Mouse (Mus musculus) neural tube, embryonic 11.5 days (tissue): ENCODE data around the gene Rab3d. TPM values are rescaled to one million over a fixed set of nuclear protein-coding genes. Genes with fewer than 3 reads are reported as not detected.
"Not testable (repeated sequence)": the region's sequence is repeated elsewhere in the genome, so short reads cannot be mapped to it uniquely, and the experiment has no call there.

Experiments used
- ATAC-seq: fragments of 200-750 bp; cut with Nextera tagmentation; 2 replicates; pipeline ENCODE4 v1.8.0; 2017; ENCODE audit warnings: moderate number of reproducible peaks, mild to moderate bottlenecking, moderate TSS enrichment, moderate library complexity; ENCODE audit not compliant: insufficient read depth, low FRiP score, low TSS enrichment
- DNase-seq: peaks from one replicate; pipeline ENCODE4 v3.0.0-alpha.2; 2015; ENCODE audit warnings: low spot score
- H3K27ac ChIP-seq: fragments of 300-500 bp; sonication (generic); 2 replicates; pipeline ENCODE4 v1.5.1; 2014; ENCODE audit warnings: low read depth, mild to moderate bottlenecking, low read length
- H3K27me3 ChIP-seq: fragments of 300-500 bp; sonication (generic); 2 replicates; pipeline ENCODE4 v1.6.1; 2014; ENCODE audit warnings: mild to moderate bottlenecking, low read length, mixed read lengths; ENCODE audit not compliant: control insufficient read depth, insufficient read depth
- H3K36me3 ChIP-seq: fragments of 300-500 bp; sonication (generic); 2 replicates; pipeline ENCODE4 v1.6.1; 2014; ENCODE audit warnings: mild to moderate bottlenecking, low read length, moderate library complexity, mixed read lengths; ENCODE audit not compliant: control insufficient read depth, insufficient read depth
- H3K4me1 ChIP-seq: fragments of 300-500 bp; sonication (generic); 2 replicates; pipeline ENCODE4 v1.6.1; 2014; ENCODE audit warnings: low read length, mixed read lengths; ENCODE audit not compliant: control insufficient read depth, insufficient read depth
- H3K4me2 ChIP-seq: fragments of 300-500 bp; sonication (generic); 2 replicates; pipeline ENCODE4 v1.6.1; 2014; ENCODE audit warnings: low read depth, mild to moderate bottlenecking, moderate library complexity
- H3K4me3 ChIP-seq: fragments of 300-500 bp; sonication (generic); 2 replicates; pipeline ENCODE4 v1.5.1; 2014; ENCODE audit warnings: low read depth, low read length
- H3K9ac ChIP-seq: fragments of 300-500 bp; sonication (generic); 2 replicates; pipeline ENCODE4 v1.6.1; 2014; ENCODE audit warnings: mild to moderate bottlenecking, low read length
- H3K9me3 ChIP-seq: fragments of 300-500 bp; sonication (generic); 2 replicates; pipeline ENCODE4 v1.6.1; 2016; ENCODE audit warnings: low read length; ENCODE audit not compliant: control insufficient read depth
- WGBS: fragments of 180-500 bp; shearing (Covaris S2); extraction: QIAGEN DNeasy Blood & Tissue Kit; methylation state at CpG from one replicate; pipeline ENCODE4 v1.1.7; 2014; 5-methylcytosine and 5-hydroxymethylcytosine counted together
- polyA plus RNA-seq: library from polyadenylated mRNA; unstranded; fragments of >200 nt; fragmentation: Nextera tagmentation; extraction: Ambion mirVana; gene quantifications from 2 replicates; pipeline ENCODE4 v1.2.1, GENCODE M21; 2014

Gene Rab3d
- polyA plus RNA-seq, 1 experiment from 2014 or later: 12.7 TPM

DNA sequence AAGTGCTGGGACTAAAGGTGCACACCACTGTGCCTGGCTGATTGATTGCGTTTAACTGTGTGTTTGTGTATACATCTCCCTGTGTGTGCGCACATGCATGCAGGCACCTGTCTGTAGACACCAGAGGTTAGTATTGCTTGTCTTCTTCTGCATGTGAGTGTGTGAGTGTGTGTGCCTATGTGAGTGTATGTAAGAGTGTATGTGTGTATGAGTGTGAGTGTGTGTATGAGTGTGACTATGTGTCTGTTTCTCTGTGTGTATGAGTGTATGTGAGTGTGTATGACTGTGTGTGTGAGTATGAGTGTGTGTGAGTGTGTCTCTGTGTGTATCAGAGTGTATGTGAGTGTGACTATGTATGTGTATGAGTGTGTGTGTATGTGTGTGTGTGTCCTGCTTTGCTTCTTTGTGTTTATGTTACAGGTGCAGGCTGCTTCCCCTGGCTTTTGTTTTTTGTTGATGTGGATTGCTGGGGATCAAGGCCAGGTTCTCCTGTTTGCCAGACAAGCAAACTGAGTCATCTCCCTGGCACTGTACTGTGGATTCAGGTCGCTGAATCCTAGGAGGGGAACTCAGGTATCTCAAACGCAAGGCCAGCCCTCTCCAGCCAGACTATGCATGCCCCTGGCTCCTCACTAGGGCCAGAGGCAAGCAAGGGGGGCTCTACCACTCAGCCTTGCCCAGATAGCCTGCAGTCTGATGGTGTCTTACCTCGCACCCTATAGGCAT, 52.2 kb downstream of the Rab3d start:
- Histone ChIP-seq H3K27me3 (no peaks in the 10 kb centered on the region), H3K4me1 (no peaks in the 10 kb centered on the region), H3K36me3 (no peaks in the 10 kb centered on the region)

DNA sequence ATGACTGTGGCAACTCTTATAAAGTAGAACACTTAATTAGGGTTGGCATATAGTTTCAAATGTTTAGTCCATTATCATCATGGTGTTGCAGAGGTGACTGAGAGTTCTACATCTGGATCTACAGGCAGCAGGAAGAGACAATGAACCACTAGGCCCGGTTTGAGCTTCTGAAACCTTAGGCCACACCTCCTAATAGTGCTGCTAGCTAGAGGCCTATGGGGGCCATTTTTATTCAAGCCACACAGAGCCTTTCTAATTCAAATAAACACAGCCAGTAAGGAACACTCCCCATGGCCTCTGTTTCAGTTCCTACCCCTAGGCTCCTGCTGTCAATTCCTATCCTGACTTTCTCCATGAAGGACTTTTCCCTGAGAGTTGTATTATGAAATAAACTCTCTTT, 55.8 kb downstream of the Rab3d start:
- DNase-seq (no peak), ATAC-seq (no peak)
- H3K27ac ChIP-seq: no peak overlapping the region
- H3K9me3 ChIP-seq: no peaks in the 10 kb centered on the region
- no peaks in the 10 kb centered on the region for H3K27me3 ChIP-seq
- no peak overlapping the region for H3K9ac ChIP-seq
- 83% methylated on average over 1 of the region's 1 CpGs for WGBS
- H3K4me1 ChIP-seq: no peaks in the 10 kb centered on the region
- H3K36me3 ChIP-seq: no peaks in the 10 kb centered on the region
- H3K4me2 ChIP-seq: no peak overlapping the region
- no peak overlapping the region for H3K4me3 ChIP-seq

More for the DNA sequence above, 52.2 kb downstream of the Rab3d start:
- H3K9ac ChIP-seq: no peak overlapping the region
- H3K27ac ChIP-seq: no peak overlapping the region
- DNase-seq: no peak
- no peak overlapping the region for H3K4me2 ChIP-seq
- ATAC-seq: no peak
- H3K9me3 ChIP-seq: no peaks in the 10 kb centered on the region
- WGBS: 67% methylated on average over 5 of the region's 5 CpGs
- H3K4me3 ChIP-seq: no peak overlapping the region

DNA sequence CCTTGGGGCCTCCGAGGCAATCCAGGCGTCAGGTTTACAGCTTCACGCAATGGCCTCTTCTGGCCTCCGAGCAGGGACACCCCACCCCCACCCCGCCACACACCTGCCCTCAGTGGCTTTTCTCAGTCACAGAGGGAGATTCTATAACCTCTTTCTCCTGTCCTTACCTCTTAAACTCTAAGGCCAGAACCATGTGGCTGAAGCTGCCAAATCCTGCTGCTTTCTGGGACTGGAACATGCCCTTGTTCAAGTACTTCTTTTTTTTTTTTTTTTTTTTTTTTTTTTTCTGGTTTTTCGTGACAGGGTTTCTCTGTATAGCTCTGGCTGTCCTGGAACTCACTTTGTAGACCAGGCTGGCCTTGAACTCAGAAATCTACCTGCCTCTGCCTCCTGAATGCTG, 57.6 kb downstream of the Rab3d start:
- 72% methylated on average over 6 of the region's 6 CpGs for WGBS

GRCm38 (mm10) chr9:21859606-21860005, 58.4 kb downstream of the Rab3d start:
- no peak overlapping the region for H3K4me2 ChIP-seq
- no peak overlapping the region for H3K27ac ChIP-seq
- H3K36me3 ChIP-seq: no peaks in the 10 kb centered on the region
- no peaks in the 10 kb centered on the region for H3K27me3 ChIP-seq
- no peak for DNase-seq
- WGBS: 81% methylated on average over 3 of the region's 3 CpGs
- H3K4me3 ChIP-seq: no peak overlapping the region
- ATAC-seq: no peak
- no peaks in the 10 kb centered on the region for H3K9me3 ChIP-seq
- H3K4me1 ChIP-seq: no peaks in the 10 kb centered on the region
- no peak overlapping the region for H3K9ac ChIP-seq

More for the DNA sequence above, 57.6 kb downstream of the Rab3d start:
- not testable (repeated sequence) for H3K27me3 ChIP-seq, DNase-seq, H3K27ac ChIP-seq, H3K4me2 ChIP-seq, H3K4me1 ChIP-seq, H3K9me3 ChIP-seq, H3K4me3 ChIP-seq, ATAC-seq, H3K36me3 ChIP-seq, H3K9ac ChIP-seq

DNA sequence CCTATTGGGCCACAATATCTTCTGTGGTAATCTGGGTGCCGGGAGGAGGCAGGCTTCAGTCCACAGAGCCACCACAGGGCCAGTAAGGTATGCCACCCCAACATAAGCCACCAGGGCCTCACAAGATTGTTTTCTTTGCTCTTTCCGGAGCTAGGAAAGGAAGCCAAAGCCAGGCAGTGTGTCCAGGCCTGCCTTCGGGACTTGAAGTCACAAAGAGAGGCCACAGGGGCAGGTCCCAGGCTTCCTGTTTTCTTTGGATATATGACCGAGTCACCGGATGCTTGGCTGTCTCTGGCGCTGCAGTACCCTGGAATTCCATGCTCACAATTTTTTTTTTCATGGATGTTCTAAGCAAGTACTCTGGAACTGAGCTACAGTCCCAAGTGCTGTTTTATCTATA, 59.9 kb downstream of the Rab3d start:
- ATAC-seq (no peak), DNase-seq (peak; percentile 29)
- Histone ChIP-seq H3K36me3 (no peaks in the 10 kb centered on the region), H3K27me3 (no peaks in the 10 kb centered on the region), H3K4me3 (no peak overlapping the region), H3K4me1 (no peaks in the 10 kb centered on the region), H3K4me2 (no peak overlapping the region), H3K9ac (no peak overlapping the region), H3K27ac (no peak overlapping the region), H3K9me3 (no peaks in the 10 kb centered on the region)
- 57% methylated on average over 6 of the region's 6 CpGs for WGBS

DNA sequence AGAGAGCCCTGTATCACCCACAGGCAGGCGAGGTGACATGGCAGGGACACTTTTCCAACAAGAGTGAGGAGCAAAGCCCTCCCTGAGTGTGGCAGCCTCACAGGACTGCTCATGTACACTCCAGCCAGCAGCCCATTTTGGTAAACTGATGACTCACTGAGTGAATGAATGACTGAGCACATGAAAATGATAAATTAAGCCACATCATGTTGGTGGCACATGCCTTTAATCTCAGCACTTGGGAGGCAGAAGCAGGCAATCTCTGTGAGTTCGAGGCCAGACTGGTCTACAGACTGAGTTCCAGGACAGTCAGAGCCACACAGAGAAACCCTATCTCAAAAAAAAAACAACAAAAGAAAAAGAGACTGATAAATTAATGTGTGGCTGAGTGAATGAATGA, 60.5 kb downstream of the Rab3d start:
- H3K36me3 ChIP-seq: no peaks in the 10 kb centered on the region
- 84% methylated on average over 2 of the region's 2 CpGs for WGBS
- no peak overlapping the region for H3K4me3 ChIP-seq

More for the DNA sequence above, 60.5 kb downstream of the Rab3d start:
- H3K9me3 ChIP-seq: no peaks in the 10 kb centered on the region
- ATAC-seq (no peak), DNase-seq (no peak)
- H3K4me1 ChIP-seq: no peaks in the 10 kb centered on the region
- H3K27me3 ChIP-seq: no peaks in the 10 kb centered on the region
- no peak overlapping the region for H3K9ac ChIP-seq
- H3K27ac ChIP-seq: no peak overlapping the region
- no peak overlapping the region for H3K4me2 ChIP-seq

Other genes with a start within 250 kb of the Rab3d start
- 18.7 and 22.5 TPM in 2 replicates for gene Ldlr, start 194.7 kb downstream of the Rab3d start, polyA plus RNA-seq
- 116 and 117 TPM in 2 replicates for gene Spc24, start 157.9 kb downstream of the Rab3d start, polyA plus RNA-seq
- 3.7 and 4.5 TPM in 2 replicates for gene Kank2, start 119.4 kb downstream of the Rab3d start, polyA plus RNA-seq
- gene Angptl8, start 82.7 kb downstream of the Rab3d start, polyA plus RNA-seq: not detected in 2 replicates
- 24.7 and 25.4 TPM in 2 replicates for gene Dock6, start 65.6 kb downstream of the Rab3d start, polyA plus RNA-seq
- gene Ccdc159, start 9.3 kb upstream of the Rab3d start, polyA plus RNA-seq: 3.6 TPM in 2 replicates
- 35.1 and 35.4 TPM in 2 replicates for gene Tmem205, start 9.4 kb upstream of the Rab3d start, polyA plus RNA-seq
- 27.7 TPM in 2 replicates for gene Plppr2, start 18.8 kb upstream of the Rab3d start, polyA plus RNA-seq
- gene Swsap1, start 37.6 kb upstream of the Rab3d start, polyA plus RNA-seq: 18.9 and 22.5 TPM in 2 replicates
- 4.1 and 5.9 TPM in 2 replicates for gene Epor, start 45.3 kb upstream of the Rab3d start, polyA plus RNA-seq
- gene Rgl3, start 71.3 kb upstream of the Rab3d start, polyA plus RNA-seq: 2.3 and 3.7 TPM in 2 replicates
- gene Ccdc151, start 84.4 kb upstream of the Rab3d start, polyA plus RNA-seq: 2.7 and 3.5 TPM in 2 replicates
- gene Prkcsh, start 84.6 kb upstream of the Rab3d start, polyA plus RNA-seq: 91.4 and 106 TPM in 2 replicates
- 64.6 and 69.1 TPM in 2 replicates for gene Elavl3, start 133.8 kb upstream of the Rab3d start, polyA plus RNA-seq
- gene Gm49318, start 153.1 kb upstream of the Rab3d start, polyA plus RNA-seq: not detected in 2 replicates
- 8.2 and 9.5 TPM in 2 replicates for gene Zfp653, start 153.2 kb upstream of the Rab3d start, polyA plus RNA-seq
- gene Ecsit, start 167.2 kb upstream of the Rab3d start, polyA plus RNA-seq: 40.1 and 40.4 TPM in 2 replicates
- 1.0 and 2.6 TPM in 2 replicates for gene Cnn1, start 181.0 kb upstream of the Rab3d start, polyA plus RNA-seq
- 217 and 221 TPM in 2 replicates for gene Elof1, start 199.0 kb upstream of the Rab3d start, polyA plus RNA-seq
- 14.9 and 16.8 TPM in 2 replicates for gene Acp5, start 217.5 kb upstream of the Rab3d start, polyA plus RNA-seq
- gene Pigyl, start 238.7 kb upstream of the Rab3d start, polyA plus RNA-seq: 59.6 and 59.7 TPM in 2 replicates